Mouse (Mus musculus): Measurements from ENCODE around the gene F13a1. TPM values are rescaled to one million over a fixed set of nuclear protein-coding genes. Genes with fewer than 3 reads are reported as not detected.

F13a1 gene
- 12.0 and 12.2 TPM in 2 replicates for polyA plus RNA-seq (2015; fragmentation: Nextera tagmentation; extraction: Ambion mirVana)

- Histone ChIP-seq H3K27ac (ENCODE audit: low read length) (peak within 1 kb of the TSS; percentile 18; the same call in 1 of the 2 replicates), H3K4me1 (ENCODE audit: control insufficient read depth, insufficient read depth, low read length) (no peaks in the 10 kb centered on the region; the same call in 1 of the 2 replicates), H3K27me3 (ENCODE audit: control insufficient read depth, insufficient read depth, low read length) (no peaks in the 10 kb centered on the region), H3K4me3 (ENCODE audit: low read length) (no peak within 1 kb of the TSS), H3K4me2 (ENCODE audit: low read depth, low read length) (no peak within 1 kb of the TSS), H3K36me3 (ENCODE audit: control insufficient read depth, insufficient read depth) (no peaks in the 10 kb centered on the region), H3K9me3 (replicated peaks; ENCODE audit: control insufficient read depth, low read length) (no peaks in the 10 kb centered on the region), H3K9ac (ENCODE audit: low read length) (no peak within 1 kb of the TSS)
- no peak for ATAC-seq (replicated peaks; ENCODE audit: extremely low read depth, insufficient read depth, low FRiP score)
- WGBS = 39% methylated on average over 3 of the region's 3 CpGs
Measured at GRCm38 (mm10) chr13:37050126-37050525, at the start of gene F13a1. Gene F13a1, minus strand, starts transcription at chr13:37050244.

- Histone ChIP-seq H3K27ac (ENCODE audit: low read length) (no peak overlapping the region), H3K27me3 (ENCODE audit: control insufficient read depth, insufficient read depth, low read length) (no peaks in the 10 kb centered on the region), H3K9me3 (replicated peaks; ENCODE audit: control insufficient read depth, low read length) (no peaks in the 10 kb centered on the region), H3K4me1 (ENCODE audit: control insufficient read depth, insufficient read depth, low read length) (no peaks in the 10 kb centered on the region), H3K4me3 (ENCODE audit: low read length) (no peak overlapping the region), H3K4me2 (ENCODE audit: low read depth, low read length) (no peak overlapping the region), H3K9ac (ENCODE audit: low read length) (no peak overlapping the region), H3K36me3 (ENCODE audit: control insufficient read depth, insufficient read depth) (no peaks in the 10 kb centered on the region)
- ATAC-seq (replicated peaks; ENCODE audit: extremely low read depth, insufficient read depth, low FRiP score) = no peak
- 77% methylated on average over 1 of the region's 1 CpGs for WGBS
Measured at GRCm38 (mm10) chr13:37091620-37092019, 41.6 kb upstream of the F13a1 start.

GRCm38 (mm10) chr13:37089104-37089503 is 39.1 kb upstream of the F13a1 start:
- Histone ChIP-seq H3K9ac (ENCODE audit: low read length) (no peak overlapping the region), H3K4me1 (ENCODE audit: control insufficient read depth, insufficient read depth, low read length) (no peaks in the 10 kb centered on the region), H3K4me3 (ENCODE audit: low read length) (no peak overlapping the region), H3K27ac (ENCODE audit: low read length) (no peak overlapping the region), H3K27me3 (ENCODE audit: control insufficient read depth, insufficient read depth, low read length) (no peaks in the 10 kb centered on the region), H3K9me3 (replicated peaks; ENCODE audit: control insufficient read depth, low read length) (no peaks in the 10 kb centered on the region), H3K36me3 (ENCODE audit: control insufficient read depth, insufficient read depth) (no peaks in the 10 kb centered on the region), H3K4me2 (ENCODE audit: low read depth, low read length) (no peak overlapping the region)
- WGBS = 49% methylated on average over 6 of the region's 6 CpGs
- ATAC-seq (replicated peaks; ENCODE audit: extremely low read depth, insufficient read depth, low FRiP score) = no peak

GRCm38 (mm10) chr13:37081506-37082241 is 31.6 kb upstream of the F13a1 start:
- H3K9me3 ChIP-seq (replicated peaks; ENCODE audit: control insufficient read depth, low read length) = no peaks in the 10 kb centered on the region
- no peak overlapping the region for H3K27ac ChIP-seq (ENCODE audit: low read length)
- ATAC-seq (replicated peaks; ENCODE audit: extremely low read depth, insufficient read depth, low FRiP score) = no peak
- H3K4me1 ChIP-seq (ENCODE audit: control insufficient read depth, insufficient read depth, low read length) = no peaks in the 10 kb centered on the region
- H3K4me2 ChIP-seq (ENCODE audit: low read depth, low read length) = no peak overlapping the region
- H3K36me3 ChIP-seq (ENCODE audit: control insufficient read depth, insufficient read depth) = no peaks in the 10 kb centered on the region
- 58% methylated on average over 13 of the region's 13 CpGs for WGBS
- no peak overlapping the region for H3K9ac ChIP-seq (ENCODE audit: low read length)
- H3K27me3 ChIP-seq (ENCODE audit: control insufficient read depth, insufficient read depth, low read length) = no peaks in the 10 kb centered on the region
- no peak overlapping the region for H3K4me3 ChIP-seq (ENCODE audit: low read length)

GRCm38 (mm10) chr13:37071390-37071789 is 21.3 kb upstream of the F13a1 start:
- Histone ChIP-seq H3K4me1 (ENCODE audit: control insufficient read depth, insufficient read depth, low read length) (no peaks in the 10 kb centered on the region), H3K9me3 (replicated peaks; ENCODE audit: control insufficient read depth, low read length) (no peaks in the 10 kb centered on the region)

GRCm38 (mm10) chr13:37070824-37071223 is 20.8 kb upstream of the F13a1 start:
- WGBS = 53% methylated on average over 4 of the region's 4 CpGs
- Histone ChIP-seq H3K4me2 (ENCODE audit: low read depth, low read length) (no peak overlapping the region), H3K4me1 (ENCODE audit: control insufficient read depth, insufficient read depth, low read length) (no peaks in the 10 kb centered on the region), H3K36me3 (ENCODE audit: control insufficient read depth, insufficient read depth) (no peaks in the 10 kb centered on the region), H3K27ac (ENCODE audit: low read length) (no peak overlapping the region), H3K27me3 (ENCODE audit: control insufficient read depth, insufficient read depth, low read length) (no peaks in the 10 kb centered on the region), H3K9ac (ENCODE audit: low read length) (no peak overlapping the region), H3K4me3 (ENCODE audit: low read length) (no peak overlapping the region), H3K9me3 (replicated peaks; ENCODE audit: control insufficient read depth, low read length) (no peaks in the 10 kb centered on the region)
- no peak for ATAC-seq (replicated peaks; ENCODE audit: extremely low read depth, insufficient read depth, low FRiP score)

More at GRCm38 (mm10) chr13:37071390-37071789, 21.3 kb upstream of the F13a1 start:
- ATAC-seq (replicated peaks; ENCODE audit: extremely low read depth, insufficient read depth, low FRiP score) = no peak
- Histone ChIP-seq H3K9ac (ENCODE audit: low read length) (no peak overlapping the region), H3K36me3 (ENCODE audit: control insufficient read depth, insufficient read depth) (no peaks in the 10 kb centered on the region), H3K4me3 (ENCODE audit: low read length) (no peak overlapping the region), H3K4me2 (ENCODE audit: low read depth, low read length) (no peak overlapping the region), H3K27me3 (ENCODE audit: control insufficient read depth, insufficient read depth, low read length) (no peaks in the 10 kb centered on the region), H3K27ac (ENCODE audit: low read length) (no peak overlapping the region)
- WGBS = 75% methylated on average over 3 of the region's 3 CpGs

GRCm38 (mm10) chr13:37060810-37061209 is 10.8 kb upstream of the F13a1 start:
- no peak; the same call in 1 of the 2 replicates for ATAC-seq (replicated peaks; ENCODE audit: extremely low read depth, insufficient read depth, low FRiP score)

GRCm38 (mm10) chr13:37056662-37057061 is 6.6 kb upstream of the F13a1 start:
- no peak overlapping the region for H3K9ac ChIP-seq (ENCODE audit: low read length)

More at GRCm38 (mm10) chr13:37060810-37061209, 10.8 kb upstream of the F13a1 start:
- H3K9ac ChIP-seq (ENCODE audit: low read length) = no peak overlapping the region
- no peak overlapping the region for H3K4me2 ChIP-seq (ENCODE audit: low read depth, low read length)
- 69% methylated on average over 5 of the region's 5 CpGs for WGBS
- H3K4me3 ChIP-seq (ENCODE audit: low read length) = no peak overlapping the region
- H3K27ac ChIP-seq (ENCODE audit: low read length) = no peak overlapping the region
- H3K9me3 ChIP-seq (replicated peaks; ENCODE audit: control insufficient read depth, low read length) = no peaks in the 10 kb centered on the region; the same call in 1 of the 2 replicates
- H3K27me3 ChIP-seq (ENCODE audit: control insufficient read depth, insufficient read depth, low read length) = no peaks in the 10 kb centered on the region
- peaks cover 7% of the 10 kb centered on the region for H3K4me1 ChIP-seq (ENCODE audit: control insufficient read depth, insufficient read depth, low read length)
- no peaks in the 10 kb centered on the region for H3K36me3 ChIP-seq (ENCODE audit: control insufficient read depth, insufficient read depth)

GRCm38 (mm10) chr13:37049631-37050030 is 413 bp downstream of the F13a1 start:
- no peak overlapping the region for H3K9ac ChIP-seq (ENCODE audit: low read length)
- H3K4me3 ChIP-seq (ENCODE audit: low read length) = no peak overlapping the region
- no peak for ATAC-seq (replicated peaks; ENCODE audit: extremely low read depth, insufficient read depth, low FRiP score)
- no peaks in the 10 kb centered on the region for H3K36me3 ChIP-seq (ENCODE audit: control insufficient read depth, insufficient read depth)
- H3K27me3 ChIP-seq (ENCODE audit: control insufficient read depth, insufficient read depth, low read length) = no peaks in the 10 kb centered on the region
- H3K4me2 ChIP-seq (ENCODE audit: low read depth, low read length) = no peak overlapping the region
- 47% methylated on average over 2 of the region's 2 CpGs for WGBS
- H3K4me1 ChIP-seq (ENCODE audit: control insufficient read depth, insufficient read depth, low read length) = no peaks in the 10 kb centered on the region; the same call in 1 of the 2 replicates
- no peak overlapping the region for H3K27ac ChIP-seq (ENCODE audit: low read length)
- no peaks in the 10 kb centered on the region for H3K9me3 ChIP-seq (replicated peaks; ENCODE audit: control insufficient read depth, low read length)

More at GRCm38 (mm10) chr13:37056662-37057061, 6.6 kb upstream of the F13a1 start:
- H3K27me3 ChIP-seq (ENCODE audit: control insufficient read depth, insufficient read depth, low read length) = no peaks in the 10 kb centered on the region
- WGBS = 43% methylated on average over 7 of the region's 7 CpGs
- no peak overlapping the region for H3K4me3 ChIP-seq (ENCODE audit: low read length)
- H3K27ac ChIP-seq (ENCODE audit: low read length) = no peak overlapping the region; the same call in 1 of the 2 replicates
- H3K36me3 ChIP-seq (ENCODE audit: control insufficient read depth, insufficient read depth) = no peaks in the 10 kb centered on the region
- no peaks in the 10 kb centered on the region; the same call in 1 of the 2 replicates for H3K9me3 ChIP-seq (replicated peaks; ENCODE audit: control insufficient read depth, low read length)
- H3K4me2 ChIP-seq (ENCODE audit: low read depth, low read length) = no peak overlapping the region
- no peak for ATAC-seq (replicated peaks; ENCODE audit: extremely low read depth, insufficient read depth, low FRiP score)
- peaks cover 7% of the 10 kb centered on the region for H3K4me1 ChIP-seq (ENCODE audit: control insufficient read depth, insufficient read depth, low read length)

Data from heart, embryonic 16.5 days (tissue).